Mouse (Mus musculus): ENCODE results near the gene Gps1.
"Not testable (repeated sequence)": the region's sequence is repeated elsewhere in the genome, so short reads cannot be mapped to it uniquely, and the experiment has no call there.

Gene Gps1

DNA sequence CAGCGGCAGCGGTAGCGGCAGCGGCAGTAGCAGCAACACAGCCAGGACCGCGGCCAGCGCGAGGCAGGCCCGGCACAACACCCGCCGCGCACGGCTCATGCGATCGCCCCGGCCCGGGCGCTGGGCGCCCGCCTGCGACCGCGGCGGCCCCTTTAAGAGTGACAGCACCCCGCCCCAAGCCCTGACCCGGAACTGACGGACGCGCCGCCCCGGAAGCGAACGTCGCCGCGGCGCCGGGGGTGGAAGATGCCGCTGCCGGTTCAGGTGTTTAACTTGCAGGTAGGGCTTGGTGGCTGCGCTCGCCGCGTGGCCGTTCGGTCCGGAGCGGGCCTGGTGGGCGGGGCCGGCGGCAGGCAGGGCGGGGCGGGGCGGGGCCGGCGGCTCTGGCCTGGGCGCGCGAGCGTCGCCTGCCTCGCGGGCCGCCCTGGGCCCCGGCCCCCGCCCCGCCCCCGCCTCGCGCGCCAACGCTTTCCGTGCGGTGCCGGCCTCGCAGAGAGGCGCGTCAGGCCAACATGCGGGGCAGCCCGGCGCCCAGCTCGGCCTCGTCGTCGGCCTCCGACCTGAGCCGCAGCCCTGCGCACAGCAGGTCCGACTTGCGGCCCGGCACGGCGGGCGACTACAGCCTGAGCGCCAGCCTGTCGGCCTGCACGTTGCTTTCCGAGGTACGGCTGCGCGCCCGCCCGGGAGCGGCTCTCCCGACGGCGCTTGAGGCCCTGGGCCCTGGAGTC is at the start of gene Gps1, which contains the start of gene Rfng:
Gps1 (plus strand) TSS at position 209 of the 728 bp plus-strand sequence.
Rfng (minus strand) TSS at position 144 of the 728 bp plus-strand sequence.
- peak; percentile 87 to 89 for DNase-seq

DNA sequence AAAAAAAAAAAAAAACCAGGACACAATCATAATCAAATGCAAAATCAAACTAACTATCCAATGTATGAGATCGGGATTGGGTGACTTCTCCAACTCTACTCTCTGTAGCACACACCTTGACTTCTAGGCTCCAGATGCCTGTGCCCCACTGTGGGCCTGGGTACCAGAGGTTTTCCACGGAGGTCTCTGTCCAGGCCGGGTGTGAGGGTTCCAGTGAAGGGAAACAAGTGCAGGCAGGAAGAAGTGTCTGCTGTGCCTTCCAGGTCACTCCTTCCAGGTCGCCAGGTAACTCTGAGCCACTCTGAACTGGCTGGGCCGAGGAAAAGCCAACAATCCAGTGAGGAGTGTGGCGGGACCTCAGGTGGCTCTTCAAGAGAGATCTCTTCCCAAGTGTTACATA is 47.6 kb upstream of the Gps1 start:
- no peak for DNase-seq

DNA sequence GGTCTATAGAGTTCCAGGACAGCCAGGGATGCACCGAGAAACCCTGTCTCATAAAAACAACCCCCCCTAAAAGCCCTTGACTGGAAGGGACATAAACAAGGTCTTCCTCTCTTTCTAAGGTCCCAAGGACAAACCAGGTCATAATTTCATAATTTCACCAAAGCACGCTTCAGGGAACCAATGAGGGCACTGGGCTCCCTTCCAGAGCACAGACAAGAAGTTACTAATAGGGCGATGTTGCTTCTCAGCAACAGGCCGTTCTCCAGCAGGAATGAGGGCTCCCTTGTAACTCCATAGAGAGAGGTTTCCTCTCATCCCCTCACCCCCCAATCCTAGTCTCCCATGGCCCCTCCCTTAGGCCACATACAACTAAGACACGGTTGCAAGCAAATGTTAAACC is 43.1 kb upstream of the Gps1 start:
- DNase-seq, result no peak

DNA sequence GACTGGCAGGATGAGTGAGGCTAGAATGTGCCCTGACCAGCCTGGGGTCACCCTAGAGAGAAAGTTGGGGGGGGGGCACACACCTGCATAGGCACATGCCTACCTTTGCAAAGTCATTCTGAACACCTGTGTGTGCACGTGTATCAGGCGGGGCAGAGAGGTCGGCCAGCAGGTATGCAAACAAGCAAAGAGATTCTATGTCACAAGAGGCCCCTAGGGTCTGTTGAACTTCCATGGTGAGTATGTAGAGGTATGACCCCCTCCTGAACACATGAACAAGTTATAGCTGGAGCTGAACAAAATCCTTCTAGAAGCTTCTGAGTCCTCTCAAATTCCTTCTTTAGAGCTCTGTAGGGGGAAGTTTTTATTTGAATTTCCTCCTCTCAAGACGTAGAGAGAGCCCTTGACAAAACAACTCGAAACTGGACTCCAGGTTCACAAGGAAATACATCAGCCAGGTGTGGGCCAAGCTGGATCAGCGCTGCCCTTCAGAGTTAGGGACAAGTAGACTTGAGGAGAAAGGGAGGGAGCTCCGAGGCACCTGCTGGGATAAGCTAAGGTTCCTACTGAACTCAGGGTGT is 39.9 kb upstream of the Gps1 start:
- DNase-seq, result peak; percentile 67 to 87

DNA sequence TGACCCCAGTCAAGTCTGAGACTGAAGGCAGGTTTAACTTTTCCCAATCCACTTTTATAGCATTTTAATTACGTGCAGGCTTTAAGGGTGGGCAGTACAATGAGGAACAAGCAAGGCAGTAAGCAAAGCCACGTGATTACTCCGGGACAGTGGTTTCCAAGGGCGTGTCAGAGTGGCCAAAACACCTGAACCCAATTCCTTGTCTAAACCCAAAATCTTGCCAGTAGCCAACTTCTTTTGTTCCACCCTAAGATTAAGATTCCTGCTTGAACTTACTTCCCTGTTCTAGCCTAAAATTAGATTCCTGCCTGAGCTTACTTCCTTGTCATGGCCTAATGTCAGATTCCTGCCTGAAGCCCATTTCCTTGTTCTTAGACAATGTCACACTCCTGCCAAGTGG is 36.1 kb upstream of the Gps1 start:
- DNase-seq, result peak in 1 of 2 experiments; percentile 21

DNA sequence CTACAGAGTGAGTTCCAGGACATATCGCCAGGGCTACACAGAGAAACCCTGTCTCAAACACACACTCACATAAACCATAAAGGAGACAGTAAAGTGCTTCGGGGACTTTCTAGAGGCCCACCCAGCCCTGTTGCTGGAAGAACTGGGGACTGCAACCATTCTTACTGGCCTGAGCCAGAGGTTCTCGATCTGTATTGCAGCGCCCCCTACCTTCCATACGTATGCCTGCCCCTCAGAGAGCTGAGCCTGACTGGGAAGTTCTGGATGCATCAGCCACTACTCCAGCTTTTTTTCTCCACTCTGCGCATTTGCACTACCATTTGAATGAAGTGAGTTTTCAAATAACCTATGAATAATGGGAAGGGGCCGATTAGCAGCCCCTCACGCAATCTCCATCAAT is 34.6 kb upstream of the Gps1 start:
- DNase-seq, result peak in 1 of 2 experiments; percentile 65

DNA sequence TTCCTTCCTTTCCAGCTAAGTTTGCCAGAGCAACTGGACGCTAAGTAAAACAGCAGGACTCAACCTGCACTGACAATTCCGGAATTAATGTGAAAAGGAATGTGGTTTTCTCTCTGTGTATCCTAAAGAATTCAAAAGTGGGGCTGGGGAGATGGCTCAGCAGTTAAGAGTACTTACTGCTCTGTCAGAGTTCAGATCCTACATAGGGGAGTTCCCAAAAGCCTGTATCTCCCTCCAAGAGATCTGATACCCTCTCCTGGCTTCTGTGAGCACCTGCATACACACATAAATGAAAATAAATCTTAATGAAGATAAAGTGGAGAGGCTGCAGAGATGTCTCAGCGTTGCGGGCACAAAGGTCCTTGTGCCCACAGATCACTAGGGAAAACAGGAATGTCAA is 32.5 kb upstream of the Gps1 start:
- DNase-seq, result no peak

DNA sequence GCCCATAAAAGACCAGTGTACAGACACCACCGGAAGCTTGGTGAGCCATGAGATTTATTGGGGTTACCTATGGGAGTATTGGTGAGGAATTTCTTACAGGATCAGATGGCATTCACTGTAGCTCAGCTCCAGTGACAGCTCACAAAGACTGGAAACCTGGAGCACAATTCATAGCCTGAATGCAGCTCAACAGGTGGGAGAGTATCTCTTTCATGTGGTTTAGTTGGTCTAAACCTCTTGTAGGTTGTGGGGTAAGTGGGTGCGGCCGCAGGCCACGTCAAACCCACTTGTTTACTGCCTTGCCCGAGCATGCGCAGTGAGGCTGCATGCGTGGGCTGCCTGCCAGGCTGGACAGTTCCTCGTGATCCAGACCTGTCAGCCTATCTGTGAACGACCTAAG is 23.8 kb upstream of the Gps1 start:
- no peak for DNase-seq

DNA sequence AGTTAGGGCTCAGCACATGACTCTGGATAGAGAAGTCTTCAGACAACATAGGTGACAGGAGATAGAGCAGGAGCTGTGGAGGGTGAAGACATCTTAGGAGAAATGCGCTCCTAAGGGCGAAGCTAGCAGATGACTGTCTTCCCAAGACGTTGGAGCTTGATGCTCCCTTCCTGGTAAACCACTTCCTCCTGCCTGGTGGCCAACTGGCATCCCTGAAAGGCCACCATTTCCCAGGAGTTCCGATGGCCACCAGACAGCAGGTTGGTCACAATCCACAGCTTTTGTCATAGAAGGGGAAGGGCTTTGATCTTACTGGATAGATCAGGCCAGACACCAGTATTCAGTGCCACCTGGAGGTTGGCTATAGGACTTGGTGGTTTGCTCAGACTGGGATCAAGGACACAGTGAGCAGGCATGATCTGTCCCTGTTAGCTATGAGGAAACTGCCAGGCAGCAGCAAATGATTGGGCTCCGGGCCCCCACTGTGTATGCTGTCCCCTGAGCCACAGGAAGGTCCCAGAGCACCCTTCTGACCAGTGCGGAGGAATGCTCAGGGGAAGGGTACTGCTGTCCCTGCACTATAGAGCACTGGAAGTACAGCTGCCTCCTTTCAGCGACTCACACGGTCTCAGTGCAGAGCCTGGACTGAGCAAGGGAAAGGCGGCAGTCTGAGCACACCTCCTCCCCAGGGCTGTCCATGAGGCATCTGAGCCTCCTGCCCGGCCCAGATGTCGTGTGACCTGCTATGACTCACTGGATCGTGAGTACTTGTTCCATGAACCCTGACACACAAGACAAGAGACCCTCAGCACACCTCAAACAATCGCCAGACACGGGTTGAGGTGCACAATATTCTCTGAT is 22.0 kb upstream of the Gps1 start:
- DNase-seq, result no peak

DNA sequence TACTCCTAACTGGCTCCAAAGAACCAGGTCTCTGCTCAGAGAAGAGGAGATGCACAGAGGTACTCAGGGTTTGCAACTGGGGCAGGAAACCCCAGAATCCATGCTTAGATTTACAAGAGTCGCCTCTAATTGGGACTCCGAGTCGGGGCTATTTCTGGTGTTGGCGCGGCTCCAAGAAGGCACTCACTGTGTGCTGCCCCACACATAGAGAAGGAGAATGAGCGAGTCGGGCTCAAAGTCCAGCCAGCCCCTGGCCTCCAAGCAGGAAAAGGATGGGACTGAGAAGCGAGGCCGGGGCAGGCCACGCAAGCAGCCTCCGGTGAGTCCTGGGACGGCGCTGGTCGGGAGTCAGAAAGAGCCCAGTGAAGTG is 21.4 kb upstream of the Gps1 start, which contains the start of gene Hmga1b:
Hmga1b (plus strand) TSS at position 123 of the 370 bp plus-strand sequence.
- not testable (repeated sequence) for DNase-seq

DNA sequence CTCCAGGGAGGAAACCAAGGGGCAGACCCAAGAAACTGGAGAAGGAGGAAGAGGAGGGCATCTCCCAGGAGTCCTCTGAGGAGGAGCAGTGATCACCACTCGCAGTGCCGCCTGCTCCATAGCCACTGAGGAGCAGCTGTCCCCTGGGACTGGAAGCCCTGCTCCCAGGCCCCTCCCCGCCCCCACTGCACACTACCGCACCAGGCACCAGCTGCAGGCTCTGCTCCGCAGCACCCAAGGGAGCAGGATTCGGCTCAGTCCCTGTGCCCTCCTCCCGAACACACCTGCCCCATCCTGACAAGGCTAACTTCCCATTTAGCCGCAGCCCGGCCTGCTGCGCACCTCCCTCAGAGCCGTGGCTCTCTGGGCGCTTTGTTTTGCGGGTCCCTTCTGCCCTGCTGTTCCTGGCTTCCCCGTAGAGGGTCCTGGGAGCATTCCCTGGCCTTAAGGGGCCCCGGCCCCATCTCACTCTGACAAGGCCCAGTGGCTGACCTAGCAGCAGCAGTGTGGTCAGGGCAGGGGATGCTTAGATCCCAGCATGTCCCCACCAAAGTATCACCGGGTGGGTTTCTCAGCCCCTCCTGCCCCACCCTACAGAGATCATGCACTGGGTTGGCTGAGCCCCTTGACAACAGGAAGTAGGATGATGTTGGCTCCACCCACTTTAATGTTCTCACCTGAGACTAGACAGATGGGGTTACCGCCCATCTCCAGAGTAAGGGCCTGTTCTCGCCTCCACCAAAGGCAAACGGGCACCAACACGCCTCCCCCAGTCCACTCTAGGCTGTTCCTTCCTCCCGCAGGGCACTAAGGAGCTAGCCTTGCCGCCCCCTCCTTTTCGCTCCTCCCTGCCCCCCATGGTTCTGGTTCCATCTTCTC is 20.7 kb upstream of the Gps1 start:
- DNase-seq, result not testable (repeated sequence)

DNA sequence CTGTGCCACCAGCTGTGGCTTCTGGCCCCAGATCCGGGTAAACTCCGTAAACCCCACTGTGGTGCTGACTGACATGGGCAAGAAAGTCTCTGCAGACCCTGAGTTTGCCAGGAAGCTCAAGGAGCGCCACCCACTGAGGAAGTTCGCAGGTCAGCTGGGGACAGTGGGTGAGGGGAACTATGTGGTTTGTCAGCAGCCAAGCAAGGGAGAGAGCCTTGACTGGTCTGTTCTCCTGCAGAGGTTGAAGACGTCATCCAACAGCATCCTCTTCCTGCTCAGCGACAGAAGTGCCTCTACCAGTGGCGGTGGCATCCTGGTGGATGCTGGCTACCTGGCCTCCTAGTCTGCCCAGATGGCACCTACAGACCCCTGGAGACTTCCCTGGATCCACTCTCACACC is 17.0 kb upstream of the Gps1 start:
- not testable (repeated sequence) for DNase-seq

DNA sequence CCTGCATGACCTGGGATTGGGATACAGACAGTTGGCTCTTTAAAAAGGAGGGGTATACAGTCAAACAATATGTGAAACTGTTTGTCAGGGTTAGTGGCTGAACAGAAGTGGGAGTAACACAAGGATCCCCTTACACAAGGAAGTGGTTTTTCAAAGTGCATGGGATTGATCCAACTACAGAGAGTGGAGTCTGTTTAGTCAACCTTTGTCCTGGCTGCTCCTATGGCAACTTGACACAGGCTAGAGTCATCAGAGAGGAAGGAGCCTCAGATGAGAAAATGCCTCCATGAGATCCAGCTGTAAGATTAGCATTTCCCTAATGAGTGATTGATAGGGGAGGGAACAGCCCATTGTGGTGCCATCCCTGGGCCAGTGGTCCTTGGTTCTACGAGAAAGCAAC is 15.9 kb upstream of the Gps1 start:
- DNase-seq, result no peak

DNA sequence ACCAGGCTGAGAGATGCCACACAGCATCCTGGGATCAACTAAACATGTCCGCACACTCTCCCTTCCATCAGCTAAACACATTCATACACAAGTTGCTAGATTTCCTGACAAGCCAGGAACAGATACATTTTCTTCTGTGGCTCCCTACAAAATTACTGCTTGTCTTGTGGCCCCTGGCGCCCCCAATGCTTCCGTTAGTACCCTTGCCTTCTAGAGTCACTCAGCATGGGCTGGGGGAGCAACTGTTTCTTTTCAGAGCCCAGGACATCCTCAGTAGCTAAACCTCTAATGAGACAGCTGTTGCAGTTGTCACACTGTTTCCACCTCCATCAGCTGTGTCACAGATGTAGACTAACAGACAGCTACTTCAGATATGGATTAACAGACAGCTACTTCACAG is 11.3 kb upstream of the Gps1 start:
- no peak for DNase-seq

DNA sequence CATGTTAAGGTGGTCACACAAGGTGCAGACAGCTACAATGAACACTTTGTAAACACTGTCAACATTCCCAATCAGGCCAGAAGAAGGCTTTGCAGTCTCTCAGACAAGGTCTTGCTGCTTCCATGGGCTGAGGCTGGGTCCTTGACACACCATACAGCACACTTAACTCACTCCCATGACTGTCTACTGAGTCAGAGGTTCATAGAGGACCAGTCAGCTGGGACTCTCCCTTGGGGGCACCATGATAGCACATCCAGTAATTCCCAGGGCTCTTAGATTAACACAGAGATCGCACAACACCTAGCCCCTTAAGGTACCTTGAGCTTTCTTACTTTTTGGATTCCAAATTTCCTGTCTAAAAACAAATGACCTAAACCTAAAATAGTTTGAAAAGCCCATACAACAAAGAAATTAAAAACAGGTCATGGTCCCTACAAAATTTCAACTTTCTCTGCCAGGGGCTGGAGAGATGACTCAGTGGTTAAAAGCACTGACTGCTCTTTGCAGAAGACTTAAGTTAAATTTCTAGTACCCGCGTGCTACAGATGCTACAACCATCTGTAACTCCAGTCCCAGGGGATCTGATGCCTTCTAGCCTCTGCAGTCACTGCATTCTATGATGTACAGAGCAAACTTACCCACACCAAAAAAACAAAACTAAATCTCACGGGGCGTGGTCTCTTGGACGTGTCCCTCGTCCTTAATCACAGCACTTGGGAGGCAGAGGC is 10.4 kb upstream of the Gps1 start:
- no peak for DNase-seq

DNA sequence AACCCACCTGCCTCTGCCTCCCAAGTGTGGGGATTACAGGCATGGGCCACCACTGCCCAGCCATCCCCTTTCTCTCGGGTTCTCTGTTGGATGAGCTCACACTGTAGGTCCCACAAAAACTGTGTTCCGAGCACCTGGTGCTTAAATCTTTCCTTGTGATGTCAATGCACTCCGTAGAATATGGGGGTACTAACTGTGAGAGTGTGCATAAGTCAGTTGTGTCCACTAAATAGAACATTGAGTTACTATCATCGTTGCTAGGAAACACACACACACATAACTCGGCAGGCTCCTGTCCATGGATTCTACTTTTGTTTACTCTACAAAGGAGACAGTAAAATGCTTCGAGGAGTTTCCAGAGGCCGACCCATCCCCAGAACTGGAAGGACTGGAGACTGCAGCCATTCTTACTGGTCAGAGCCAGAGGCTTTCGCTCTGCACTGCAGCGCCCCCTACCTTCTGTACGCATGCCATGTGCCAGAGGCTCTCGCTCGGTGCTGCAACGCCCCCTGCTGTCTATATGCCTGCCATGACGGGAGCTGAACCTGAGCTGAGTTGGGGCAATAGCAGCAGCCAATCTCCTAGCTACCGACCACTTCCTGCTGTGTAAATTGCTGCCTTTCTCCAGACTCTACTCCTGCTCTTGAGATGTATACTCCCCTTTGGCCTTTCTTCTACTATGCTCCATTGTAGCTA is 8.2 kb upstream of the Gps1 start:
- DNase-seq, result peak; percentile 92 to 97

DNA sequence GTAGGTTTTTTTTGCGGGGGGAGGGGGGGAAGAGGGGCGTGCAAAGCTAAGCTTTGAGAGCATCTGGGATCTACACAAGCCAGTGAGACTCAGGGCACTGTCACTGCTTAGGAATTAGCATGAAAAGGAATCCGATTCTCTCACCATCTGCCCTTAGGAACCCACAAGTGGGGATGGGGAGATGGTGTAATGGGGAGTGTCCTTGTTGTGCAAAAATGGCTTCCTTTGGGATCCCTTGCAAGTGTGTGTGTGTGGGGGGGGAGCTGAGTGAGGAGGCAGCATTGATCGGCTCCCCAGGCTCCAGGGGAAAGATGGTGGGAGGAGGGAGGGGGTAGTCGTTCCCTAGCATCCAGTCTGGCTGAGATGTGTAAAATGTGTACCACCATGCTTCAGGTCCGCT is 6.9 kb upstream of the Gps1 start:
- DNase-seq, result no peak

DNA sequence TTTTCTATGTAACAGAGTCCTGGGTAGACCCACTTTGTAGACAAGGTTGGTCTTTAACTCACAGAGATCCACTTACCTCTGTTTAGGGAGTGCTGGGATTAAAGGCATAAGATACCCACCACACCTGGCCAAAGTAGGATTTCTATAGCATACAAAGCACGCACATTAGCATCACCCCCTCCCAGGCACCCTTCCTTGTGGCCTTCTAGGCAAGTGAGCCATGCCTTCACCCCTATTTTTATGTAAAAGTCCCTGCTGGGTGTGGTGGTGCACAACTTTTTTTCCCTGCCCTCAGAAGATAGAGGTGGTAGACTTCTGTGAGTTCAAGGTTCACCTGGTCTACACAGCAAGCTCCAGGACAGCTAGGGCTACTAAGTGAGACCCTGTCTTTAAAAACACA is 4.2 kb upstream of the Gps1 start:
- no peak for DNase-seq

DNA sequence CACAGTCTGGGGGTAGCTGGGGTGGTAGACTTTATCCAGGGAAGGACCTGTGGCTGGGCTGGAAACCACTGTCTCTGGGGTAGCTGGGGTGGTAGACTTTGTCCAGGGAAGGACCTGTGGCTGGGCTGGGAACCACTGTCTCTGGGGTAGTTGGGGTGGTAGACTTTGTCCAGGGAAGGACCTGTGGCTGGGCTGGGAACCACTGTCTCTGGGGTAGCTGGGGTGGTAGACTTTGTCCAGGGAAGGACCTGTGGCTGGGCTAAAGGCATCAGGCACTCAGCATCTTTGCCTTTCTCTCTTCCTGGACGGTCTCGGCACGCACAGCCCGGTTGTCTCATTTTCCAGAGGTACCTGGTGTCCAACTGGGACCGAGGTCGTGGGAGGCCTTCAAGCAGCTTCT is 2.7 kb upstream of the Gps1 start:
- not testable (repeated sequence) for DNase-seq

DNA sequence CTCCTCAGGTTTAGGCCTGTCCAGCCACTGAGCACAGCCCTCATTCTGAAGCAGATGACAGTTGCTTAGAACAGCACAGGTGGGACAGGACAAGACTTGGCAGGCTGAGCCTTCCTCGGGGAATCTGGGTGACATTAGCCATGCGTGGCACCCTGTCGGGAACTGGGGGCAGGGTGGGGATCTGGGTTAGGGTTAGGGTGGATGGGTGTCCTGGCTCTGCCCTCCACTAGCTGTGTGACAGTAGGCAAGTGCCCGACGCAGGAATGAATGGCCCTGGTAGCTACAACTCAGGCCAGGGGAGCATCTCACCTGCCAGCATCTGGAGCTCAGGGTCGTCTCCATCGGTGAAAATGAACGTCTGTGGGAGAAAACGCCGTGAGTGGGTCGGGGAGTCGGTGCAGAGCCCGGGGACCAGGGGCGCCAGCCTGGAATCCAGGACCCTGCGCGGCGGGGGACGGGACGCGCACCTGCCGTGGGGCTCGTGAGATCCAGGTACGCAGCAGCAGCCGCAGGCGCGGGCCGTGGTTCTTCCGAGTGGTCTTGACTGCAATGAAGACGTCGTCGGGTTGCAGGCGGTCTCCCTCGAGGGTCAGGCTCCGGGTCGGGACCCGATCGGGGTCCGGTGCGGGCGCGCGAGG is 527 bp upstream of the Gps1 start:
- peak in 1 of 2 experiments; percentile 27 for DNase-seq

DNA sequence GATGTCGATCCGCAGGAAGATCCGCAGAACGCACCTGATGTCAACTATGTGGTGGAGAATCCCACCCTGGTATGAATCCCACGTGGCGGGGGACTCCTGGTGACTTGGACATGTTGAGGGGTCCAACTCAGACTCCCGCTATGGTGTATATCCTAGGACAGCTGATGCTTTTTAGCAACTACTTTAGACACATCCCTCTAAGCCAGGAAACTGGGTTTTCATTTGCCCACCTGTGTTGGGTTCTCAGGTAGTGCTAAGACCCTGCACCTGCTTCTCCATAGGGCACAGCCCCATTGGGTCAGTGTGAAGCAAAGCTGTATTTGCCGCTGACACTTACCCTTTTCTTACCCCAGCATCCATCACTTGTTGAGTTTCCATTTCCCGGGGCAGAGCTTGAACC is 1.1 kb downstream of the Gps1 start:
- no peak for DNase-seq
